Mouse (Mus musculus) CH12.LX (cell line): ENCODE results near the gene Spty2d1. TPM values are rescaled to one million over a fixed set of nuclear protein-coding genes. Genes with fewer than 3 reads are reported as not detected.

Experiments
- DNase-seq: peaks from one replicate; pipeline ENCODE4 v3.0.0-alpha.2; 2013; ENCODE audit errors: extremely low read depth
- H3K27ac ChIP-seq: 2 replicates; pipeline ENCODE4 v1.5.1; 2012; ENCODE audit warnings: low read depth, mild to moderate bottlenecking, control low read depth, moderate library complexity; ENCODE audit not compliant: insufficient read depth
- H3K27me3 ChIP-seq: replicated peaks from 2 replicates; pipeline ENCODE3; 2012; ENCODE audit warnings: inconsistent platforms
- H3K36me3 ChIP-seq, 2 experiments: replicated peaks in 1 of 2; 2 replicates each; pipeline versions ENCODE3 to v1.6.1; 2012; ENCODE audit warnings: inconsistent platforms in 1 of 2, low read length in 1 of 2, mild to moderate bottlenecking in 1 of 2, mixed read lengths in 1 of 2, moderate library complexity in 1 of 2; ENCODE audit not compliant: control insufficient read depth in 1 of 2, insufficient read depth in 1 of 2
- H3K4me1 ChIP-seq, 2 experiments: 2 replicates each; pipeline ENCODE4 v1.6.1; 2012; ENCODE audit warnings: inconsistent platforms in 1 of 2, moderate library complexity in 1 of 2; ENCODE audit not compliant: insufficient read depth in 2 of 2, control insufficient read depth in 1 of 2
- H3K4me2 ChIP-seq: 2 replicates; pipeline ENCODE4 v1.6.1; 2012; ENCODE audit warnings: low read depth, mild to moderate bottlenecking, control low read depth; ENCODE audit not compliant: poor library complexity, insufficient read depth, severe bottlenecking
- H3K4me3 ChIP-seq, 3 experiments: fragments of 150-350 bp in 1 of 3; sonication (generic) in 1 of 3; replicated peaks in 1 of 3; 2 replicates each; pipeline versions ENCODE3 to v1.5.1; 2011 to 2012; ENCODE audit warnings: low read depth in 2 of 3, low read length in 2 of 3, mild to moderate bottlenecking in 2 of 3, moderate library complexity in 2 of 3, control low read depth in 1 of 3, improper control_type of control experiment in 1 of 3, inconsistent platforms in 1 of 3, mixed read lengths in 1 of 3; ENCODE audit not compliant: poor library complexity in 1 of 3
- H3K79me2 ChIP-seq: replicated peaks from 2 replicates; pipeline ENCODE4 v1.6.1; 2012; ENCODE audit warnings: mild to moderate bottlenecking, moderate library complexity; ENCODE audit not compliant: control insufficient read depth, poor library complexity, insufficient read depth, severe bottlenecking; ENCODE audit errors: extremely low read depth
- H3K9ac ChIP-seq: 2 replicates; pipeline ENCODE4 v1.6.1; 2012; ENCODE audit warnings: low read depth, mild to moderate bottlenecking, control low read depth, moderate library complexity; ENCODE audit not compliant: insufficient read depth
- H3K9me3 ChIP-seq: replicated peaks from 2 replicates; pipeline ENCODE3; 2012; ENCODE audit warnings: low read length, inconsistent platforms, mixed read lengths
- BHLHE40 ChIP-seq: IDR thresholded peaks from 2 replicates; pipeline ENCODE4 v1.6.1; 2011; ENCODE audit warnings: mild to moderate bottlenecking, low read depth, low read length, improper control_type of control experiment
- ELF1 ChIP-seq: IDR thresholded peaks from 2 replicates; pipeline ENCODE4 v1.6.1; 2014; ENCODE audit warnings: low read depth, mild to moderate bottlenecking, inconsistent platforms, low read length, improper control_type of control experiment
- ETS1 ChIP-seq: conservative IDR thresholded peaks from 2 replicates; pipeline ENCODE4 v1.6.1; 2012; ENCODE audit warnings: low read depth, mild to moderate bottlenecking, inconsistent platforms, low read length, improper control_type of control experiment, moderate library complexity
- GABPA ChIP-seq: IDR thresholded peaks from 2 replicates; pipeline ENCODE4 v1.6.1; 2012; ENCODE audit warnings: low read depth, low read length, improper control_type of control experiment, inconsistent platforms; ENCODE audit not compliant: insufficient replicate concordance
- HCFC1 ChIP-seq: IDR thresholded peaks from 2 replicates; pipeline ENCODE4 v1.6.1; 2012; ENCODE audit warnings: low read depth, mild to moderate bottlenecking, inconsistent platforms, low read length, improper control_type of control experiment
- JUN ChIP-seq: IDR thresholded peaks from 2 replicates; pipeline ENCODE4 v1.6.1; 2011; ENCODE audit warnings: low read depth, mild to moderate bottlenecking, low read length, improper control_type of control experiment, moderate library complexity; ENCODE audit not compliant: insufficient read depth
- JUND ChIP-seq: conservative IDR thresholded peaks from 2 replicates; pipeline ENCODE4 v1.6.1; 2011; ENCODE audit warnings: low read depth, low read length, improper control_type of control experiment
- MAFK ChIP-seq: IDR thresholded peaks from 2 replicates; pipeline ENCODE4 v1.6.1; 2011; ENCODE audit warnings: low read length, improper control_type of control experiment; ENCODE audit not compliant: insufficient replicate concordance
- MEF2A ChIP-seq: IDR thresholded peaks from 2 replicates; pipeline ENCODE4 v1.6.1; 2014; ENCODE audit warnings: low read depth, mild to moderate bottlenecking, inconsistent platforms, low read length, improper control_type of control experiment, borderline replicate concordance
- MXI1 ChIP-seq: IDR thresholded peaks from 2 replicates; pipeline ENCODE4 v1.6.1; 2011; ENCODE audit warnings: mild to moderate bottlenecking, low read depth, low read length, improper control_type of control experiment
- POLR2AphosphoS2 ChIP-seq: IDR thresholded peaks from 2 replicates; pipeline ENCODE4 v1.6.1; 2011; ENCODE audit warnings: low read depth, low read length, improper control_type of control experiment
- RAD21 ChIP-seq: IDR thresholded peaks from 2 replicates; pipeline ENCODE4 v1.6.1; 2011; ENCODE audit warnings: low read depth, mild to moderate bottlenecking, low read length, improper control_type of control experiment, moderate library complexity
- SMC3 ChIP-seq: IDR thresholded peaks from 2 replicates; pipeline ENCODE4 v1.6.1; 2011; ENCODE audit warnings: low read depth, low read length, improper control_type of control experiment
- UBTF ChIP-seq: IDR thresholded peaks from 2 replicates; pipeline ENCODE4 v1.6.1; 2012; ENCODE audit warnings: low read depth, mild to moderate bottlenecking, inconsistent platforms, low read length, improper control_type of control experiment, moderate library complexity
- dilution Hi-C: fragments of 300-500 bp; cut with MboI; formaldehyde crosslinking; loops from 2 replicates; pipeline ENCODE4 v1.14.3; 2020; ENCODE audit warnings: low sequenced_read_pairs; ENCODE audit not compliant: extremely low pct_unique_long_range_greater_than_20kb, extremely low pct_ligation_motif_present
- in situ Hi-C: fragments of 300-500 bp; cut with MboI; formaldehyde crosslinking; loops from 3 replicates; pipeline ENCODE4 v1.14.3; 2019; ENCODE audit warnings: low sequenced_read_pairs, low pct_ligation_motif_present, low pct_unique_long_range_greater_than_20kb, mixed read lengths
- polyA plus RNA-seq: library from polyadenylated mRNA; unstranded; fragments of >175 nt; gene quantifications from 2 replicates; pipeline ENCODE4 v1.2.1, GENCODE M21; 2012; ENCODE audit warnings: low read depth; ENCODE audit not compliant: insufficient read length
- total RNA-seq, 2 experiments: library from RNA; depleted of rRNA; stranded (reverse); fragments of 300-350 nt in 1 of 2; fragments of >200 nt in 1 of 2; gene quantifications; 2 replicates each; pipeline ENCODE4 v1.2.3; 2012 to 2014

Gene Spty2d1
- total and polyA plus RNA-seq, 3 experiments: 10.5 to 32.6 (median 22.9) TPM

GRCm38 (mm10) chr7:46997644-46998395 is 10.4 kb downstream of the Spty2d1 start:
- TF ChIP-seq SMC3 (no peak), JUN (no peak), MAFK (no peak), JUND (no peak), RAD21 (no peak)
- TF ChIP-seq, all 38 proteins: peak for 0
- Histone ChIP-seq H3K9me3 (no peaks in the 10 kb centered on the region), H3K27ac (peak overlapping the region; percentile 7; the same call in 1 of the 2 replicates), H3K27me3 (no peaks in the 10 kb centered on the region), H3K4me2 (no peak overlapping the region), H3K79me2 (peaks cover 46% of the 10 kb centered on the region), H3K4me3 (no peak overlapping the region), H3K36me3 (peaks cover 47 to 72% of the 10 kb centered on the region in 2 experiments), H3K4me1 (peaks cover 23 to 83% of the 10 kb centered on the region in 2 experiments), H3K9ac (no peak overlapping the region)
- dilution Hi-C loops: no loop called here
- in situ Hi-C loops: no loop called here
- DNase-seq: no peak

- TF ChIP-seq MEF2A (no peak), MAFK (no peak), MXI1 (no peak), BHLHE40 (no peak)
- no peaks in the 10 kb centered on the region for H3K27me3 ChIP-seq
- no peaks in the 10 kb centered on the region for H3K9me3 ChIP-seq
- dilution Hi-C loops: no loop called here
- H3K36me3 ChIP-seq: peaks cover 50 to 77% of the 10 kb centered on the region in 2 experiments
- peaks cover 37% of the 10 kb centered on the region for H3K79me2 ChIP-seq
- in situ Hi-C loops: no loop called here
- no peak overlapping the region for H3K4me3 ChIP-seq
- no peak overlapping the region for H3K9ac ChIP-seq
- H3K4me2 ChIP-seq: no peak overlapping the region
- H3K27ac ChIP-seq: no peak overlapping the region
- H3K4me1 ChIP-seq: peaks cover 24 to 81% of the 10 kb centered on the region in 2 experiments
- DNase-seq: no peak
Observed at GRCm38 (mm10) chr7:46997008-46997407, 11.2 kb downstream of the Spty2d1 start.

- TF ChIP-seq ETS1 (no peak), GABPA (no peak), MAFK (no peak), POLR2AphosphoS2 (no peak), UBTF (no peak), HCFC1 (no peak), ELF1 (no peak)
- peaks cover 22 to 71% of the 10 kb centered on the region in 2 experiments for H3K4me1 ChIP-seq
- DNase-seq: no peak
- no peaks in the 10 kb centered on the region for H3K27me3 ChIP-seq
- no peaks in the 10 kb centered on the region for H3K9me3 ChIP-seq
- H3K4me3 ChIP-seq: no peak overlapping the region
- peaks cover 25% of the 10 kb centered on the region for H3K79me2 ChIP-seq
- peaks cover 58 to 79% of the 10 kb centered on the region in 2 experiments for H3K36me3 ChIP-seq
- no peak overlapping the region for H3K27ac ChIP-seq
- H3K4me2 ChIP-seq: no peak overlapping the region
- in situ Hi-C loops: no loop called here
- dilution Hi-C loops: no loop called here
- H3K9ac ChIP-seq: no peak overlapping the region
Observed at GRCm38 (mm10) chr7:46995558-46995957, 12.7 kb downstream of the Spty2d1 start.
